Mouse (Mus musculus): ENCODE data around the gene Serpina3n.
"Not testable (repeated sequence)": the region's sequence is repeated elsewhere in the genome, so short reads cannot be mapped to it uniquely, and the experiment has no call there.

The Serpina3n gene

GRCm38 (mm10) chr12:104406454-104406885 lies at the start of gene Serpina3n:
Gene Serpina3n, plus strand, starts transcription at chr12:104406729.
- peak; percentile 19 for DNase-seq

- DNase-seq = no peak
Measured at GRCm38 (mm10) chr12:104369986-104370385, 36.5 kb upstream of the Serpina3n start.

DNA sequence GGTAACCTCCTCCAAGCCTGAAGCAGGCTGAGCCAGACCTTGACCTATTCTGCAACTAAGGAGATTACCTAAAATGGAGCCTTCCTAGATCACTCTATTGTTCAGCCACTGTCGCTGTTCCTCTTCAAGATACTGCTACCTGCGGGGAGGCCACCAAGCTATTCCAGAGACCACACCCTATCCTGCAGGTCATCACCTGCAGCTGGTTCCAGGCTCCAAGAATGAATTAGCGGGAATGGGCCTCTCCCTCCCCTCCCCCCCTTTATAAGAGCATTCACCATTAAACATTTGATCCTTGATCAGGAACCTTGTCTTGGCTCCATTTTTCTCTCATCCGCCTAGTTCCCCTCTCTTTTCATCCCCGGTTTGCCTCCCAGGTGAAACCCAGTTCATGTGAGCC lies 29.4 kb upstream of the Serpina3n start:
- DNase-seq = not testable (repeated sequence)

GRCm38 (mm10) chr12:104378351-104378750 lies 28.2 kb upstream of the Serpina3n start:
- not testable (repeated sequence) for DNase-seq

- not testable (repeated sequence) for DNase-seq
Measured at GRCm38 (mm10) chr12:104378815-104379214, 27.7 kb upstream of the Serpina3n start.

GRCm38 (mm10) chr12:104379856-104380255 lies 26.7 kb upstream of the Serpina3n start:
- DNase-seq = no peak

DNA sequence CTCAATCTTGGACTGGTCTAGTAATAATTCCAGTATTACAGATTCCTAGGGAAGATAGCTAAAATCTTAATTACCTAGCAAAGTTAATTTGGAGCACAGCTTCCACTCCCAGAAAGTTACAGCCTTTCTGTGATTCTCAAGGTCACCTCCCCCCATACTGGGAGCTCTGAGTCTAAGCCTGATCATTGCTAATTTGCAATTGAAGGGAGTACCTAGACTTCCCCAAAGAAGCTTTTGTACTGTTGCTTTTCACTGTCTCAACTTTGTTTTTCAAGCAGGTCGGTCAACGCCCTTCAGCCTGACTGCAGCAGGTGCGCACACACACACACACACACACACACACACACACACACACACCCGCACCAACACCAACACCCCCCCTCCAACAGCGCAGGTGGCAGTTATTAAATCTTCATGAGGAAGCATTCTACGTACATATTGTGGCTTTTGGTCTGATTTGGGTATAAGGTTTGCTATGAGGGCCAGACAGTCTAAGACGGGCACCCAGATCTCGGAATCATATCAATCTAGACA lies 25.4 kb upstream of the Serpina3n start:
- DNase-seq = not testable (repeated sequence)

- not testable (repeated sequence) for DNase-seq
Measured at GRCm38 (mm10) chr12:104385987-104386386, 20.5 kb upstream of the Serpina3n start.

DNA sequence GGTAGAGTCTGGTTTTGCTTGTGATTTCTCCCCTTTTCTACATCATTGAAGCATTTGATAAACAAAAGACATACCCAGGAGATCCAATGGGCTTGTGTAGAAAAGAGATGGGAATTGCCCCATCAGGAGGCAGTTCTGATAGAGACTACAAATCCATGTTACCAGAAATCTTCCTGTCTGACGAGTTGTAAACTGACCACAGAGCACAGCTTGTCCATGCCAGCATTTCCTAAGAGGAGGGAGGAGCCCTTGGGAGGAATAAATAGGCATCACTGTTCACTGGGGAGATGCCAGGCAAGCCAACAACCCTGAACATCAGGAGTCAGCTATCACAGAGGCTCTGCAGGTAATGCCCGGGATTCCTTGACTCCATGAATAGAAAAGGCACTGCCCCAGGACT lies 19.7 kb upstream of the Serpina3n start:
- not testable (repeated sequence) for DNase-seq

- DNase-seq = no peak
Measured at GRCm38 (mm10) chr12:104388477-104388876, 18.1 kb upstream of the Serpina3n start.

DNA sequence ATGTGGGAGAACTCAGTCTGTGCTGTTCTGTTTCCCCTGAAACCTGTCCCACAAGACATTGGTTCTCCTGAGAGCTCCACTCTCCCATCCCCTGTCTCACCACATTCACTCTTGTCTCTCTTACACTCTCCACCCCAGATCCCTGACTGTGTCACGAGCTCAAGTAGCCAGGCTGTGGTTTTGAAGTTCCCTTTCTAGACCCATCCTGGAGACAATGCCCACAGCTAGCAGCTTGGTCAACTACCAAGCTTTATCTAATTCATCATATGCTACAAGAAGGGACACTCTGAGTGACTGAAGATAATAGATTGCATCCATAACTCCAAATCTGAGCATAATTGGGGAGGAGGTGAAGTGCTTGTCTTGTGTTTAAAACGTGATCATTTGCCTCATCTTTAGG lies 15.5 kb upstream of the Serpina3n start:
- not testable (repeated sequence) for DNase-seq

DNA sequence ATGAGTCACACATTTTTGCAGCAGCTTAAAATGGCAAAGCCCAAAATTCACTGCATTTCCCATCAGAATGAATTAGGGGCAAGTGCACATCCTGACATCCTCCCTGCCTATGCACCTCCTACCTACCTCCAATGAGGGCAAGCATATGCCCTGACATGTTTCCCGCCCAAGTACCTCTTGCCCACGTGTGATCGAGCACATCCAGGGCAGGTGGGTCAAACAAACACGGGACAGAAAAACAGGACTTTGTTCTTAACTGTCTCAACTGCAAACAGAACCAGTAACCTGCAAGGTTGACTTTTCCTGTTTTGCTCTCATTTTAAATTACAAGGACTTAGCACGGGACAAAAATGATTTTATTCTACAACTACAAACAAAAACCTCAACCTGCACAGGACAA lies 2.6 kb upstream of the Serpina3n start:
- no peak for DNase-seq

- DNase-seq = no peak
Measured at GRCm38 (mm10) chr12:104412507-104412906, 6.0 kb downstream of the Serpina3n start.

- DNase-seq = no peak
Measured at GRCm38 (mm10) chr12:104414576-104414975, 8.0 kb downstream of the Serpina3n start.

- peak; percentile 61 for DNase-seq
Measured at GRCm38 (mm10) chr12:104415625-104416315, 9.2 kb downstream of the Serpina3n start.

DNA sequence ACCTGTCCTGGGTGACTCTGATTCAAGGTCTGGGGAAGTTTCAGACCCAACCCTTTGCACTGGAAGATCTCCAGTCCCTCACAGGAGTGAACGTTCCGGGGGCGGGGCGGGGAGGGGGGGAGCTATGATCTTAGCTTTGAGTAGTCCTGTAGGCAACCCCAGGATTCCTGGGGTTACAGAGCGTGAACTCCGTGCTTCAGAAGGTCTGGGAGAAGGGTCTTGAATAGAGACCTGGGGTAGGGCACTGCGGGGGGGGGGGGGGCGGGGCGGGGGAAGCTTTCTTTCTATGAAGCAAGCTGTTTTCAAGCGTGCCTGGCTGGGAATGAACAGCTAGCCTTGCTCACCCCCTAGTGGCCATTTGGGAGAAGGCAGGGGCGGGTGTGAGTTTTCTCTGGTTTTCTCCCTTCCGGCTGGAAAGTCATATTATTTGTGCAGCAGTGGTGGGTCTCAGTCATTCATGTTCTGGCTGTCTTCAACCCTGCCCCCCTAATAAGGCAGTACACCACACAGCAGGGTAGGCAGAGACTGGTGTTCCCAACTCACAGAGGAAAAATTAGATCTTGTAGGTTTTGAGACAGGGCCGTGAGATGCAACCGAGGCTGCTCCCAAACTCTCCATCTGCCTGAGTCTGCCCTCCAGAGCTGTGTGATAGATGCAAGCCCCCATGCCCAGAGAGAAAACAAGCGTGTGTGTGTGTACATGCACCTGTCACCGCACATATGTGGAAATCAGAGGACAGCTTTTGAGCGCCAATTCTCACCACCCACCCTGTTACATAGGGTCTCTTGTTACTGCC lies 12.0 kb downstream of the Serpina3n start:
- DNase-seq = peak; percentile 79

DNA sequence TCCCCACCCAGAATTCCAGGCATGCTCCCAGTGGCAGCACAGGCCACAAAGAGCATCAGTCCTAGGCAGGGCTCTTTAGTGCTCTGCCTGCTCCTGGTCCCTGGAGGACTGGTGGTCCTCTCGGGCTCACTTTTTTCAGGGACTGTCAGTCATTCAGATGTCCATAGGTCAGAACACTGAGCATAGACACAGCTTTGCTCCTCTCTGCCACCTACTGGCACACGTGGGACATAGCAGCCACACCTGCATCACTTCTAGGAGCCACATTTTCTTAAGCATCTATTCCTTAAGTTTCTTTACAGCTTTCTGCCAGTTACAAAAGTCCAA lies 12.6 kb downstream of the Serpina3n start:
- no peak for DNase-seq

- no peak for DNase-seq
Measured at GRCm38 (mm10) chr12:104422615-104423392, 16.3 kb downstream of the Serpina3n start.

DNA sequence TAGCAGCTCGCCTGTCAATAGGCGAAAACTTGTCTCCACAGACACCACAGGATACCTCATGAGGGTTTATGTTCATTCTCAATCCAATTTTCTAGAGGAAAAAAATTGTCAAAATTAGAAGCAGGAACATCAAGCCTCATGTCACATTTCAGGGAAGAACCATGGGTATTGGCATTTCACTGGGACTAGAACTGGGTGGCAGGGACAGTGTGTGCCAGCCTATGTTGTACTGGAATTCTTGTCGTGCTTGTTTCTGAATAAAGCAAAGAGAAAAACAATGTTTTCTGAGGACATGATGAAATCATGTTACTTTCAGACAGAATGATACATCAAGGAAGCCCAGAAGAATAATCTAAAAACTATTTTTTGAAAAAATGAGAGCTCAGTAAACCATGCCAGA lies 19.1 kb downstream of the Serpina3n start:
- DNase-seq = no peak

GRCm38 (mm10) chr12:104426915-104427314 lies 20.4 kb downstream of the Serpina3n start:
- DNase-seq = peak; percentile 33

GRCm38 (mm10) chr12:104431359-104431758 lies 24.8 kb downstream of the Serpina3n start:
- DNase-seq = no peak

DNA sequence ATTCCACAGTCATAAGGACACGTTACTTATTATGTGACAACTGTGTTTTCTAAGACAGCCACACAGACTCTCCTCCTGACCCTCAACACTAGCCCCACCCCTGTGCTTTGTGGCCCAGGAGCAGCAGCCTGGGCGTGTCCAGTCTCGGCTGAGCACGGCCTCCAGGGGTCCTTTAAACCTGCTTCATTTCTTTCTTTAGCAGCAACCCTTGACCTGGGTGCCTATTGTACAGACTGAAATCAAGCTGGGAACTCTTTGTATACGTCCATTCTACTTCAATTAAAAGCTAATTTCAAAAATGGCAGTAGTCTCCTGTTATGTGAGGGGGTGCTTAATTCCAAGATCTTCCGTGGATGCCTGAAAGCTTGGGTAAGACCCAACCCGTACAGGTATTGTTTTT lies 26.7 kb downstream of the Serpina3n start:
- no peak for DNase-seq

Data from lung, postnatal 36 days (tissue).